Mouse (Mus musculus) layer of hippocampus, postnatal 10 days (tissue): ENCODE measurements at regions not wholly inside any gene's neighbourhood (a gene's known extent, or its start where the extent isn't known, plus 50 kb on each side); places are given as distances from the start of the nearest gene placed in this dataset.

Experiments used
- DNase-seq, 2 experiments: peaks; one replicate each; pipeline ENCODE4 v3.0.0; 2021; ENCODE audit warnings: low spot score in 2 of 2

DNA sequence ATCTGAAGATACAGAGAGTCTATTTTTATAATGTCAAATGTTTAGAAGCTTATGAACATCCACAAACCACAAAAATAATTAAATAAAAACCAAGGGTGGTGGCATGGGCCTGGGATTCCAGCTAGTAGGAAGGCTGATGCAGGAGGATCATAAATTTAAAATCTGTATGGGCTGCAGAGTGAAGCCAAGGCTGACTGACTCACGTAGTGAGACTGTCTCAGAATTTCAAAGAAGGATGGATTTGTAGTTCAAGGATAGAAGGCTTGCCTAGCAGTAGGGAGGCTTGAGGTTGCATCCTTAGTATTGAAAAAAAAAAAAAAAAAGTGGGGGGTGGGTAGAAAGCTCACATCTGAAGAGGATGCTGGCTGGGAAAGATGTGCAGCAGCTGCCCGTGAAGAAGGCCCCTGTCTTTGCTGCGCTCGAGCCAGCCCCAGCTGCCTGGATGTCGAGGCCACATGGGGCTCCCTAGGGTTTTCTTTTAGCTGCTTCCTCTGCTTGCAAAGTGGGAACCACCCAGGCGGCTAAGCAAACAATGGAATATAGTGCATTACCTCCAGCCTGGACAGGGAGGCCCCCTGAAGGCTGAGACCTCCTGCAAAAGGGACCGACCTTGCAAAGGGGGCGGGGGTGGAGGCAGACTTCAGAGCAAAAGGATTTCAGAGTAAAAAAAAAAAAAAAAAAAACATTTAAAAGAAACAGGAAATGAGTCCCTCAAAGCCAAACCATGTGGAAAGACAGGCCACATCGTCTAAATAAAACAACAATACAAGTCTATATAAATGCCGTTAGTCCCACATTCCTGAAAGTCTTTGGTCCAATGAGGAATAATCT is 101.3 kb downstream of the Tmco5 start:
- peak; percentile 24 to 41 for DNase-seq

DNA sequence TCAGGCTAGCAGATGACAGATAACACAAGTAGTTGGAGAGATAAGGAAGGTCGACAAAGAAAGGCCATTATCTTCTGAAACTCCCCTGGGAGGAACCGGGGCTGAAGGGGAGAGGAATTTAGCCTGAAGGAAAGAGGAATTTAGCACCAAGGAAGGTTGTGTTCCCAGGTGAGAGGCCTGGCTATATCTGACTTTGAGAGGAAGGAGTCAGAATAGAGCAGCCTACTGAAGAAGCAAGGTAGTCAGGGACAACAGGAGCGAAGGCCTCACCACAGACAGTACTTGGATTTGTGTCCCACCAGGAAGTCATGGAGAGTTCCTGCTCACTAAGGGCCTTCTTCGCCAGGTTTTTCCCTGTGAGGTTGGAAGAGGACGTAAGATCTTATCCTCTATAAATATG is 102.2 kb downstream of the Tmco5 start:
- DNase-seq: no peak

DNA sequence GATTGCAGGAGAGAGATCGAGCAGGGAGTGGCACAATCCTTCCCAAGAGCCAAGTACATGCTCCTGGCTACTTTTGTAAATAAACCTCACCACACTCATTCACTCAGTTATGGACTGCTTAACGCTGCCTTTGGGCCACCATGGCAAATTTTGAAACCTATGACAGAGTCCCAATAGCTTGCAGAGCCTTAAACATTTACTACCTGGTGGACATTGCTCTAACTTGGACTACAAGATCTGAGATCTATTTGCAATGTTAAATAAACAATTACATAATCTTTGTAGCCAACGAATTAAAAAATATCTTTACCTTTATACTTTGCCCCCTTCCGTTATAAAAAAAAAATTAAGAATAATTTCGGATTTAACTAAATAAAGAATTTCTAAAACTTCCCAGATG is 104.9 kb downstream of the Tmco5 start:
- no peak for DNase-seq

DNA sequence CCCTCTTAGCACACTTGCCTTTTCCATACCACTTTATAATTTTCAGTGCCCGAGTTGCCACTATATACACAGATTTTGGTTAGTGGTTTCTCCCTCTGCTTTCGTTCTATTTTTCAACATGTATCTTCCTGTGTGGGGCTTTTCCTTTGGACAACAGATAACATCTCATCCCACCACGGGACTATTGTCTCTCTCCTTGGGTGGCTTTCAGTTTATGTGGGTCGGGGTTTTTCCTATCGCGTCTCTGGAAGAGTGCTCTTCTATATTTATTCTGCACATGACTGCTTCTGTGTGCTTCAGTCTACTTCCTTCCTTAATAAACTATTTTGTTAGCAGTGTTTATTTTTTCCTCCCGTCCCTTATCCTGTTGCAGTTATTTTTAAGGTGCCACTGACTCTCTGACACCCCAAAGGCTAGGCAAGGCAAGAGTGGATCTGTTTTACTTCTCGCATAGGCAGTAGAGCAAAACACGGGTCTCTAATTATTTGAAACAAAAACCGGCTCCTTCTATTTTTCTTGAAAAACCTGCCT is 105.4 kb downstream of the Tmco5 start:
- DNase-seq: no peak

DNA sequence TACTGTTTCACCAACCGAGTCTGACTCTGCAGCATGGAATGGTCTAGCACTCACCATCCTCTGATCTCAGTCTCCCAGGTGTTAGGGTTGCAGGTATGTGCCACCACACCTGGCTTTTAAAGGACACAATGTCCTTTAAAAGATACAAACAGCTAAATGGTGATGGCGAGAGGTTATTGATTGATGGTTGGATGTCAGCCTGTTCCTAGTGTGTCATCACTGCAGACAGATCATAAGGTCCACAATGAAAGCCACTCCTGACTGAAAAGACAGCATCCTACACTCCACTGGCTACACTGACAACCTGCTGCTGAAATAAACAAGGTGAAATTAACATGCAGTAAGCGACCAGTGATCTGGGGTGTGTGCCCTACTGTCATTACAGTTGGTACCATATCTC is 106.1 kb downstream of the Tmco5 start:
- DNase-seq: no peak

DNA sequence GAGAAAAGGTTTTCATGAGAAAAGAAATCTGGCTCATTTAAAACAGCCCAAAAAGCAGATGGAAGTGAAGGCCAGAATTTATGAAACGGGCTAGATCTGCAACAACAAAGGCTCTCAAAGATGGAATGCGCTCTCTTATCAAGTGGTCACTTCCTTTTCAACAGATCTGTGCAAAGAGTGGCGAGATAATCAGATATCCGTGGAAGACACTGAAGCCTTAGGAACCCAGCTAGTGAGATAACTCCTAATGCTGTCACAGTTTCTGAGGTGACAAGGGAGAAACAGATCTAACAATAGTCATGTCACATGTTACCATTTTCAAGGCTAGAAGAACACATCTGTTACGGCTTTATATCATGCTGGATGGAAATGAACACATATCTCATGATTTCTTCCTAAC is 107.1 kb downstream of the Tmco5 start:
- DNase-seq: no peak

DNA sequence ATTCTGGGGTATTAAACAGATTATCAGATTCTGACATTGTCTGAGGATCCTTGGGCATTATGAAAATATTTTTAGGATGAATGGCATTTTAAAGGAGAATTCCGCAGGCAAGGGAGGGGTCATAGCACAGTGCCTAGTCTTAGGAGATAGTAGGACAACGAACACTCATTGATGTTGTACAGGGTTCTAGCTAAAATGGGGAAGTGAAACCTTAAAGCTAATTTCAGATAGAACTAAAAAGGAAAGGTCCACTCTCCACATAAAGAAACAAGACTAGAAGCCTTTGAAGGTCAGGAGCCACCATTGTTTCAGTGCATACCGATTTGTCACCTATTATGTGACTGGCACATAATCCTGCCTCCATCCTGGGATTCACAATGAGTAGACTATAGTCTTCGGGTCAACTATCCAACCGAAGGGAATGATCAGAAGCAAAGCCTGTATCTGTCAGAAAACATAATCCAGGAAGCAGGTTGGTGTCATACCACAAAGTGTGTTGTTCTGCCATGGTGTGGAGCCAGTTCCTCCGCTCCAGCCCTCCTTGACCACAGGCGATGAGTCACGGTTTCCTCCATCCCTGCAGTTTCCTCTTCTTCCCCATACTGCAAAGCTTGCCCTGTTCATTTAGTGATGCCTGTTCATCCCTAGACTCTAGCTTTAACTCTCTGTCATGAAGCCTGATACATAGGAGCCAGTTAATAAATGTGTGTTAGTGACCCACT is 110.6 kb downstream of the Tmco5 start:
- DNase-seq: no peak

DNA sequence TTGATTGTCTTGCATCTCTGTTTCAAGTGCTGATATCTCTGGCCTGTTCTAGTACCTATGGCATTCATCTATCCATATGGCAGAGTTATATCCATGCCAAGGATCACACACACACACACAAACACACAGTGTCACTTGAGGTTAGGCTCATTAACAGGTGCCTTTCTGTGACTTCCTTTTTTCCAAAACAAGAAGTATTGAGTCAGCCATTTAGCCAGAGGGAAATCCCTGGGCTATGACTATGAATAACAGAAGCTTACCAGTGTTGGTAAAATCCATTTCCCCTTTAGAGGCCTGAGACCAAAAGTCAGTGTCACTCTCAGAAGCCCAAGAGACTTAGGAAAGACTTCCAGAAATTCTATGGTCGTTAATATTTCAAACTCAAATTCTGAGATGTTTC is 111.6 kb downstream of the Tmco5 start:
- no peak for DNase-seq

DNA sequence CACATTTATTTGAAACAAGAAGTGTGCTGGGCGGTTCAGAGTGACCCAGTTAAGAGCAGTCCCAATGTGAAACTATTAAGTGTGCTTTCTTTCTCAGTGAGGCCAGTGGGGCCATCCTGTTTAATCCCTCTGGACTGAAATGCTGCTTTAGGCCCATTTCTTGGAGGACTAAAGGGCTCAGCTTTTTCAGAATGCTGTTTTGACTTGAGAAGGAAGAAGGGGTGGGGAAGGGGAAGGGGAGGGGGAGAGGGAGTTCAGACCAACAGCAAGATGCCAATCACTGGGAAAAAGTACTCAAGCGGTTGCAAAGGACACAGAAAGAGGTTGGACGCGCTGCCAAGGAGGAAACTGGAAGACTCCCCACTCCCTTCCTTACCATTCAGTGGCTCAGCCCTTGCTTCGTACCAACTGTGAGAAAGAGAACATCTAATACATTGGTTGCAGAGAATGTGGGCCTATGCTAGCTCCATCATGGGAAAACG is 113.1 kb downstream of the Tmco5 start:
- no peak for DNase-seq

DNA sequence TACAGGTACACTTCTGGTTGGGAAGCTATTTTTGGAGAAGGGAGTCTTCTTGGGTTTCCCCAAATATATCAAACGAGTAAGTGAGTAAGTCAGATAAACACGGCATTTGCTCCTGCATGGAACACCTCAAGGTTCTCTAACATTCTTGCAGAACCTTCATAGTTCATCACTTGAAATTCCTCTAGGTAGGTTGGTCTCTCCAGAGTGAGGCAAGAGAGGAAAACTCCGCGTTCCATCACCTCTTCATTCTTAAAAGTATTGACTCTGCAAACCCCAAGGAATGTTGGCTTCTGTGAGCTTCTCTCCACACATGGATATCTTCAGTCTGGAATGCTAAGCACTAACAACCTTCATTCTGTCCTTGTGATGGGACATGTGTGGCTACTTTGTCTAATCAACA is 115.2 kb downstream of the Tmco5 start:
- DNase-seq: no peak

DNA sequence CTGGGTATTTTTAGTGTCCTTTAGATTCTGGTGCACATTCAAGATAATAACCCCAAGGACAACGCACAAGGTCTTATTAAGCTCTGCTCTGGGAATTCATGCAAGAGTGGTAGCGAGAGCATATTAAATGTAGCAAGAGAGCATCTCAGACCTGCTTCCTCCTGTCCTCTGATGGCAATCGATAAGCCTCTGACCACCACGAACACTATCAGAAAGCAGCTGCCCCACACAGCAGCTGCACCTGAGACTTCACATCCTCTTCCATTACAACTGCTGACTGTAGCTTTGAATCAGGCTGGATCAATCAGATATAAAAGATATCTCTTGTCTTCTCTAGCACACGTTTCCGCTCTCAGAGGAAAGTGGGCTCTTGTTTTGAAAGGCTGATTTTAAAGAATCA is 117.8 kb downstream of the Tmco5 start:
- DNase-seq: no peak

DNA sequence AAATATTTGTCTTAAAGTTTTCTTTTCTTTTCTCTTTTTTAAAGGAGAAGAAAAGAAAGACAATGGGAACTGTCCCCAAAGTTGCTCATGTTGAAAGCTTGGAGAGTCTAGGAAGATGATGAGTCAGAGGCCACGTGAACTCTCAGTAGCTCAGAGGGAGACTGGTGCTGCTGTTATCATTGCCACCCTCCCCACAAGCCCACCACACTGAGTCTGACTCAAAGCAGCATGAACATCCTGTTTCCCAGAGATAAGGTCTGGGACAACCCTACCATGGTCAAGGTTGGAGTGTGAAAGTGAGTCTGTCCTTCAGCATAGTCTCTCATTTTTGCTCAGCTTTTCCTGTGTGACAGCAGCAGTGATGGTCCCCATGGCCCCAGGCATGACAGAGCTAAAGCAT is 120.3 kb downstream of the Tmco5 start:
- no peak for DNase-seq

DNA sequence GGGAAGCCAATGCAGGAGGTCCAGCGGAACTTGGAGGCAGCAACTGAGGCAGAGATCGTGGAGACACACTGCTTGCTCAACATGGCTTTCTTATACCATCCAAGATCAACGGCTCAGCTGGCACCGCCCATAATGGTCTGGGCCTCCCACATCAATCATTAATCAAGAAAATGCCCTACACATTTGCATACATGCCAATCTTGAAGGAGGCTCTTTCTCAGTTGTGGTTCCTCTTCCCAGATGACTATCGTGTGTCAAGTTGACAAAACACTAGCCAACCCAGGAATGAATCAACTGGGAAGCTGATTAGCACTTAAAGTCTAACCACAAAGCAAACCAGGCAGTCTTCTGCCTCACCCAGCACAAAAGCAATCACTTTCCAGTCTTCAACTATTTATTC is 121.1 kb downstream of the Tmco5 start:
- DNase-seq: no peak

DNA sequence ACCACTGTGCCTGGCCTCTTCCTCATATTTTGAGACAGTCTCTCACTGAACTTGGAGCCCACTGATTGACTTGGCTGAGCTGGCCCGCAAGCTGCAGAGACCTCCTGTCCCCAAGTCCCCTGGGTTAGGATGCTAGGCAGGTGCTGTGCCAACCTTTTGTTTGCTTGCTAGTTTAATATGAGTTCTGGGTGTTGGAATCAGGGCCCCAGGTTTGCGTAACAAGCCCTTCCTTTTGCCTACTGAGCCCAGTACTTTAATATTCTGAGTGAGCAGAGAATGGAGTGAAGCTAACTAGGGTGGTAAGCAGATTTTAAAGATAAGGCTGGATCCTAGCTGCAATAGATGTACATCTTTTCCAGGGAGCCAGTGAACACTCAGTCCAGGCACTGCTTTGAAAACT is 117.2 kb upstream of the Spred1 start:
- no peak for DNase-seq

DNA sequence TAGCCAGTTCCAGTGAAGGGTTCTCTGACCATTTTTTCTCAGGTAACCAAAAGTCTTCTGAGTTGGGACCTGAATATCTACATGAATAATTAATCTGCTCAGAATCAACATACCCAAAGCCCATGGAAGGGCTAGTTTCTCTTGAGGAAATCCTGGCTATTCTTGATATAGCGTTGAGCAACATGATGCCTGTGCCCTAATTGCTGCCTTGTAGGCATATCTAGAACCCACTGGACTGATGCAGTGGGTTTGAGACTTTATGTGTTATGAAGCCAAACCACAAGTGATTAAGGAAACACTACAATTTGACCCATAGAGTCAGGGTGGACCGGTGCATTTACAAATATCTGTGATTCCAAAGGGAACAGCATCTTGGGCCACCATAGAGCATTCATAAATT is 114.3 kb upstream of the Spred1 start:
- DNase-seq: no peak

DNA sequence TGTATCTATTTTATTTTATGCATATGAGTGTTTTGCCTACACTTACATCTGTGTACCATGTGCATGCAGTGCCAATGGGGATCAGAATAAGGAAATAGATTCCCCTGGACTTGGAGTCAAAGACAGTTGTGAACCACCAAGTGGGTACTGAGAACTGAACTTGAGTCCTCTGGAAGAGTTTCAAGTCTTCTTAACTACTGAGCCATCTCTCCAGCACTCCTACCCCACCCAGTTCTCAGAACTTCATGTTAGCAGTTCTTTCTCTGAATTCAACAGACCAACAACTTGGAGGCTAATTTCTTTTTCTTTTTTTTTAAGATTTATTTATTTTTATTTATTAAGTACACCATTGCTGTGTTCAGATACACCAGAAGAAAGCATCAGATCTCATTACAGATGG is 112.3 kb upstream of the Spred1 start:
- no peak for DNase-seq

DNA sequence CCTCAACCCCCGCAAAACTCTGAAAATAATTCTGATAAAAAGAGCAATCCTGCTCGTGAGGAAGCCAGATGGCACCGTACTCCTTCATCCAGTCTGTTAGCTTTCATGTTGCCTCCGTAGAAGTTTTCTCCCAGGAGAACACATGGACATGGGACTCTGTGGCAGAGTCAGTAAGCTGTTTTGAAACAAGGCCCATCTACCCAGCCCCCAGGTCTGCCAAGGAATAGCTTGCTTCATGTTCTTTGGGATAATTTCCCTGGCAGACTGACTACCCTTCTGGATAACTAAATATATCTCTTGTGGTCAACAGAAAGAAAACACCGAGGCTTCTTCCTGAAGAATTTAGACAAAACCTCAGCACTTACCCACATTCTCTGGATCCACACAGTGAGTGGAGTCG is 111.2 kb upstream of the Spred1 start:
- DNase-seq: peak in 1 of 2 experiments; percentile 13

DNA sequence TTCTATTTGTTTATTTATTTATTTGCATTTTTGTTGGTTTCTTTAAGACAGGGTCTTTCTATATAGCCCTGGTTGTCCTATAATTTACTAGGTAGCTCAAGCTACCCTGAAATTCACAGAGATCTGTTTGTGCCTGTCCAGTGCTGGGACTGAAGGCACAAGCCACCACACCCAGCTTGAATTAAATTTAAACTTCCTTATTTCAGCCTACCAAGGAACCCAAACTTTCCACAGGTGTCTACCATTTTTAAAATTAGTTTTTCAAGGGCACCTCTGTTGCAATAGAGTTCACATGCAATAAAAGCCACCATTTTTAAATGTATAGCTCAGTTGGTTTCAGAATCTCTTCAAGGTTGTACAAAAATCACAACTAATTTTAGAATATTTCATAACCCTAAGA is 110.2 kb upstream of the Spred1 start:
- DNase-seq: no peak

DNA sequence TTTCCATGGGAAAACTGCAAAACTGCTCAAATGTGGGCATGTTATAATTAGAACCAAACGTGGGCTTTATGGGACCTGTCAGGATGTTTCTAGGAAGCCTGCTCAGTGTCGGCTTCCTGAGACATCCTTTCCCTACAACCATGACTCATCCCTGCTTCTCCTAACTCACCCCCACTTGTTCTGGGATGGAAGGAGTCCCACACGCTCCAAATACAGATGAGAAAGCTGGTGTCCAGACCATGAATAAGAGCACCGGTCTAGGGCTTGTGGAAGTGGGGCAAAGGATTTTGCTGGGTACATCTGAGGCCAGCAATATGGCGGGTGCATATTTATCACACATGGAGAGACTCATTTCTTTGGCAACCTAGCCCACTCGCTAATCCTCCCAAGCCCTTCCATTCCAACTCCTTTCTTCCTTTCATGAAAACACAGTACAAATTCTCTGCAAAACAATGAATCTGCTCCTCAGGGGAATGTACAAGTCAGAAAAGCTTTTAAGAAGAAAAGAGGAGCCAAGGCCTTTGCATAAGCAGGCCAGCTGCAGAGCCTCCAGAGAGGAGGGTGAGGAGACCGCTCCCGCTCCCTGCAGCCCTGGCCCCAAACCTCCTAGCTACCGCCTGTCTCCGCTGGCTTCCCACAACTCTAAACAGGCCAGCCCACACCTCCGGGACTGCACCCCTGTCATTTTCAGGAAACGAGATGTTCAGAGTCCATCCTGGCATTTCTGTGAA is 103.1 kb upstream of the Spred1 start:
- DNase-seq: peak; percentile 18 to 31

DNA sequence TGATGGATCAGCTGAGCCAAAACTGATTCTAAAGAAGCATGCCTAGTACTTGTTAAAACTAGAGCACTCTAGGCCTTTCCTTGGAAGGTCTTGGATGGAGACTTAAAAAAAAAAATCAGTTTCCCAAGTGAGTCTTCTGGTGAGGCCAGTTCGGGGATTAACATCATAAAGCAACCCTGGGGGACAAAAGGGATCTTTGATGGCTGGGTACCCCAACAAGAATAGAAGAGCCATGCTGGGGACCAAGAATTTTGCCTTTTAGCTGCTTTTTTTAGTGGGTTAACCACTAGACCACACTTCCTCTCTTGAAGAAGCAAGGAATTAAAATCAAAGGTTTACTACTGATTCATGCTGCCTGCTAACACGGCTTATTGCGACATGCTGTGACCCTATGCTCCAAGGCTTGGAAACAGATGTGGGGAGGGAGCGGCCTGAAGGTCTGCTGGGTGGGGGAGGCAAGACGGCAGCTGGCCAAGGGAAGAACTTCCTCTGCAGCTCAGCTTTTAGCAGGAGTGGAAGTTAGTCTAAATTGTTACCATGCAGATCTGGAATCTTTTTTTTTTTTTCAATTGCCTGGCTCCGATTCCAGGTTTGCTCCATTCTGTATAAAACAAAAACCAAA is 102.1 kb upstream of the Spred1 start:
- DNase-seq: peak; percentile 35 to 51

DNA sequence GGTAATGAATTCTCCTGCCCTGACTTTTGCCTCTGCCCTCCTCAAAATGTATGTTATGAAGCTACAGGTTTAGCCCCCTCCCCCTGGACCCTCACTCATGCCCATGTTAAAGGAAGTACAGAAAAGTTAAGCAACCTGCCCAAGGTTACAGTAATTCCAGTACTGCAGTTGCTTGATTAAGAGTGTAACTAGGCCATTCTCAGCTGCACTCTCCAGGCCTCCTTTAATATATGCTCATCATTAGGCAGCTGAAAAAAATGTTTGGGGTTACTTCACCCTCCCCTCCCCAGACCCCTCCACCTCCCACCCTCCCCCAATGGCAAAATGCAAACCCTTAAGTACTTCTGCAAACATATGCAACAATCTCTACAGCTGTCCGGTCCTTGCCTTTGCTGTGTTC is 101.6 kb upstream of the Spred1 start:
- DNase-seq: no peak
